In genomic region chrX:53166251-53166900, GRCm38 (mm10) we compare ENCODE assay signal across 10 mouse cellular contexts.
DNase-seq lines count a peak whose midpoint lies in the region; ATAC-seq lines count a peak whose summit lies in the region.
"Had no signal": no experiment of that assay in that cellular context is flagged by ENCODE, and none has a peak within 500 bp of the region (broad histone marks: within the 10 kb centered on the region; RNA-seq: fewer than 3 reads in every experiment).

No protein-coding gene starts in this region.

- H3K4me1 ChIP-seq in midbrain, embryonic 14.5 days (ENCODE audit: control insufficient read depth, insufficient read depth, low read length): no peaks in the 10 kb centered on the region
- no peaks in the 10 kb centered on the region; the same call in 1 of the 2 replicates for H3K4me1 ChIP-seq in midbrain, embryonic 11.5 days (ENCODE audit: control insufficient read depth, insufficient read depth, low read length)
- H3K4me1 ChIP-seq in midbrain, embryonic 10.5 days: peaks cover 23% of the 10 kb centered on the region
- H3K4me1 ChIP-seq: embryonic facial prominence, embryonic 12.5 days; neural tube, embryonic 12.5 days had no signal

- no peak for ATAC-seq in midbrain, embryonic 14.5 days (ENCODE audit: low FRiP score, low TSS enrichment)
- ATAC-seq in midbrain, embryonic 11.5 days (ENCODE audit: low FRiP score): no peak

- H3K4me2 ChIP-seq in midbrain, embryonic 14.5 days (ENCODE audit: low read length): no peak overlapping the region
- H3K4me2 ChIP-seq in midbrain, embryonic 11.5 days: no peak overlapping the region
- H3K4me2 ChIP-seq: embryonic facial prominence, embryonic 12.5 days; neural tube, embryonic 12.5 days had no signal

- WGBS in midbrain, embryonic 14.5 days: 53% methylated on average over 15 of the region's 15 CpGs
- WGBS in midbrain, embryonic 11.5 days: 56% methylated on average over 15 of the region's 15 CpGs
- WGBS in midbrain, embryonic 10.5 days: 63% methylated on average over 15 of the region's 15 CpGs

- H3K4me3 ChIP-seq in midbrain, embryonic 14.5 days (replicated peaks; ENCODE audit: low read depth, low read length): no peak overlapping the region
- H3K4me3 ChIP-seq in midbrain, embryonic 11.5 days (ENCODE audit: low read depth, low read length): no peak overlapping the region
- no peak overlapping the region for H3K4me3 ChIP-seq in midbrain, embryonic 10.5 days
- H3K4me3 ChIP-seq: embryonic facial prominence, embryonic 12.5 days; neural tube, embryonic 12.5 days had no signal

- no peaks in the 10 kb centered on the region for H3K27me3 ChIP-seq in midbrain, embryonic 14.5 days (ENCODE audit: control insufficient read depth, insufficient read depth, low read length)
- no peaks in the 10 kb centered on the region for H3K27me3 ChIP-seq in midbrain, embryonic 11.5 days (ENCODE audit: control insufficient read depth, insufficient read depth, low read length)
- peaks cover 7% of the 10 kb centered on the region for H3K27me3 ChIP-seq in midbrain, embryonic 10.5 days (ENCODE audit: low read depth, poor library complexity, severe bottlenecking)
- H3K27me3 ChIP-seq: embryonic facial prominence, embryonic 12.5 days; neural tube, embryonic 12.5 days had no signal

- no peaks in the 10 kb centered on the region for H3K9me3 ChIP-seq in midbrain, embryonic 14.5 days (ENCODE audit: control insufficient read depth, low read length)
- no peaks in the 10 kb centered on the region for H3K9me3 ChIP-seq in midbrain, embryonic 11.5 days (ENCODE audit: control insufficient read depth, low read length)
- no peaks in the 10 kb centered on the region for H3K9me3 ChIP-seq in midbrain, embryonic 10.5 days (replicated peaks)
- H3K9me3 ChIP-seq: embryonic facial prominence, embryonic 12.5 days; neural tube, embryonic 12.5 days had no signal

- H3K9ac ChIP-seq in midbrain, embryonic 14.5 days (replicated peaks; ENCODE audit: low read length): no peak overlapping the region
- no peak overlapping the region for H3K9ac ChIP-seq in midbrain, embryonic 11.5 days (ENCODE audit: low read length)
- H3K9ac ChIP-seq: embryonic facial prominence, embryonic 12.5 days; neural tube, embryonic 12.5 days had no signal

- H3K36me3 ChIP-seq in midbrain, embryonic 14.5 days (ENCODE audit: control insufficient read depth, insufficient read depth, low read length): no peaks in the 10 kb centered on the region
- H3K36me3 ChIP-seq in midbrain, embryonic 11.5 days (ENCODE audit: control insufficient read depth, insufficient read depth, low read length): no peaks in the 10 kb centered on the region
- H3K36me3 ChIP-seq in midbrain, embryonic 10.5 days: no peaks in the 10 kb centered on the region
- H3K36me3 ChIP-seq: embryonic facial prominence, embryonic 12.5 days; neural tube, embryonic 12.5 days had no signal

- peak; percentile 9 for DNase-seq in midbrain, embryonic 14.5 days
- no peak for DNase-seq in midbrain, embryonic 11.5 days (ENCODE audit: low spot score, missing footprints)
- DNase-seq in heart, adult 8-10 months (ENCODE audit: low spot score): peak; percentile 53
- DNase-seq in kidney, adult 9 months: peak; percentile 49
- peak; percentile 40 to 67 for DNase-seq in lung, postnatal 4 days
- DNase-seq in midbrain, embryonic 10.5 days (ENCODE audit: low spot score): no peak
- DNase-seq in cerebellum, postnatal 36 days: no peak
- no peak for DNase-seq in urinary bladder, adult 18-20 months (ENCODE audit: low spot score in 2 of 2)

- no peak overlapping the region for H3K27ac ChIP-seq in midbrain, embryonic 14.5 days (replicated peaks; ENCODE audit: low read depth, low read length)
- no peak overlapping the region for H3K27ac ChIP-seq in midbrain, embryonic 11.5 days (ENCODE audit: low read depth, low read length)
- H3K27ac ChIP-seq in midbrain, embryonic 10.5 days (replicated peaks): no peak overlapping the region
- H3K27ac ChIP-seq: embryonic facial prominence, embryonic 12.5 days; neural tube, embryonic 12.5 days had no signal

Comparison
In these comparisons a context has a peak if more than half of its experiments do, and no peak if none do; other contexts are left out.
1. DNase-seq: peak in midbrain, embryonic 14.5 days (single experiment), heart, adult 8-10 months (single experiment), kidney, adult 9 months (single experiment) and lung, postnatal 4 days (2 of 2); none in midbrain, embryonic 11.5 days (single experiment), midbrain, embryonic 10.5 days (single experiment), cerebellum, postnatal 36 days (0 of 2) and urinary bladder, adult 18-20 months (0 of 2).